Mouse (Mus musculus): Measurements from ENCODE around the gene Rbbp9. TPM values are rescaled to one million over a fixed set of nuclear protein-coding genes. Genes with fewer than 3 reads are reported as not detected.
A peak's percentile ranks its signal among the peaks of the same experiment; 100 is the strongest.

The Rbbp9 gene
- polyA plus RNA-seq, 1 experiment from 2014 or later = 65.3 TPM

GRCm38 (mm10) chr2:144553905-144554304, 3.2 kb upstream of the Rbbp9 start:
- Histone ChIP-seq H3K36me3 (ENCODE audit: control insufficient read depth, insufficient read depth, low read length) (no peaks in the 10 kb centered on the region), H3K4me3 (ENCODE audit: low read length) (no peak overlapping the region), H3K9ac (ENCODE audit: low read length) (no peak overlapping the region), H3K4me1 (replicated peaks; ENCODE audit: control insufficient read depth, insufficient read depth, low read length) (peaks cover 14% of the 10 kb centered on the region), H3K27me3 (ENCODE audit: control insufficient read depth, insufficient read depth, low read depth, low read length) (no peaks in the 10 kb centered on the region), H3K27ac (ENCODE audit: low read length) (no peak overlapping the region), H3K4me2 (ENCODE audit: low read depth, low read length) (no peak overlapping the region), H3K9me3 (ENCODE audit: control insufficient read depth, low read length) (no peaks in the 10 kb centered on the region)
- 92% methylated on average over 3 of the region's 3 CpGs for WGBS
- ATAC-seq (ENCODE audit: low read depth) = no peak

DNA sequence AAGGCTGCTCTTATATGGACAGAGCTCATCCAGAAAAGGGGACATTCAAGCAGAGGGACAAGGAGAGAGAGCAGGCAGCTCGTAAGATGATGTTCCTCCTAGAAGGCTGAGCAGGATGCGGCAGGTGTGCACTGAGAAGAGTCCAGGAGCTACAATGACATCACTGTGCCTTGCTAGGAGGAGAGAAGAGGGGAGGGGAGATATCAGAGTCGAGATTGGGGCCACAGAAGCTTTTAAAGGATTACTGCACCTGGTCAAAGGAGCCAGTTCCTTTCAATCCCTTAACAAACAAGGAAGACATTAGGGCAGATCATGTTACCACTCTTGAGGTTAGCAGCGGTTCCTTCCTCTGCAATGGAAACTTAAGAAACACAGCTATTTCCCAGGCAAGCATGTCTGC, 3.1 kb downstream of the Rbbp9 start:
- Histone ChIP-seq H3K27ac (ENCODE audit: low read length) (no peak overlapping the region), H3K36me3 (ENCODE audit: control insufficient read depth, insufficient read depth, low read length) (peaks cover 14% of the 10 kb centered on the region), H3K4me1 (replicated peaks; ENCODE audit: control insufficient read depth, insufficient read depth, low read length) (peaks cover 4% of the 10 kb centered on the region; the same call in 1 of the 2 replicates), H3K4me2 (ENCODE audit: low read depth, low read length) (no peak overlapping the region), H3K9ac (ENCODE audit: low read length) (no peak overlapping the region), H3K27me3 (ENCODE audit: control insufficient read depth, insufficient read depth, low read depth, low read length) (no peaks in the 10 kb centered on the region), H3K4me3 (ENCODE audit: low read length) (no peak overlapping the region), H3K9me3 (ENCODE audit: control insufficient read depth, low read length) (no peaks in the 10 kb centered on the region)
- 51% methylated on average over 4 of the region's 4 CpGs for WGBS
- ATAC-seq (ENCODE audit: low read depth) = no peak

DNA sequence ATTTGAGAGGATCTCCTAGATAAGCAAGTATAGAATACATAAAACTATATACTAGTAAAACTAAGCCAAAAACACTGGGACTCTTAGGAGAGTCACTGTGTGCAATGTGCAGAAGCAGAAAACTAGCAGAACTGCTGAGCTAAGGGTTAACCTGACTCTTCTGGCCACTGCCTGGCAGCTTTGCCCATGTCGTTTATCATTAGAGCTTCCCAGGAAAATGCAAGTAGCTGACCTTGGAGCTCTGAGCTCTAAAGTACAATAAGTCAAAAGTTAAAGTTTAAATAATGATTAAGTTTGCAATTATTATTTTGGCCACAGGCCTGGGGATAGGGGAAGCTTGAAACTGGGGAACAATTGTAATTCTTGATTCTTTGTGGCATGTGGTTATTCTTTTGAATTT, 5.2 kb downstream of the Rbbp9 start:
- H3K9ac ChIP-seq (ENCODE audit: low read length) = no peak overlapping the region
- peaks cover 19% of the 10 kb centered on the region for H3K36me3 ChIP-seq (ENCODE audit: control insufficient read depth, insufficient read depth, low read length)
- H3K27ac ChIP-seq (ENCODE audit: low read length) = no peak overlapping the region
- H3K4me3 ChIP-seq (ENCODE audit: low read length) = no peak overlapping the region
- no peak overlapping the region for H3K4me2 ChIP-seq (ENCODE audit: low read depth, low read length)
- peaks cover 4% of the 10 kb centered on the region; the same call in 1 of the 2 replicates for H3K4me1 ChIP-seq (replicated peaks; ENCODE audit: control insufficient read depth, insufficient read depth, low read length)
- no peak for ATAC-seq (ENCODE audit: low read depth)
- no peaks in the 10 kb centered on the region for H3K9me3 ChIP-seq (ENCODE audit: control insufficient read depth, low read length)
- H3K27me3 ChIP-seq (ENCODE audit: control insufficient read depth, insufficient read depth, low read depth, low read length) = no peaks in the 10 kb centered on the region
- 37% methylated on average over 1 of the region's 1 CpGs for WGBS

DNA sequence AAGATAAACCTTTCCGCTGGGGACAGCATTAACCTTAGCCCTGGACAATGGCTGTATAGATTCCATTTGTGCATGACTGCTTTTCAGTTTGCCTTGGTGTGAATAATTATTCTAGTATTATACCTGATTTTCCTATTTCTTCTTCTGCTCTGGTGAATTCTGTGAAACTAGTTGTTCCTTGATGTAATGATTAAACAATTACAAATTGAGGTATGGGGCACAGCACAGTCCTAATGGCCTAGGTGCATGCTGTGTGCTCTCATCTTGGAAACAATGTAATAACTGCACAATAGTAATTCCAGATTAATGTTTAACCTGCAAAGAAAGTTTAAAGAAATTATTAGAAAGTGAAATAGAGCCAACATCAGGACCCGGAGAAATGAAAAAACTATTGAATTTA, 5.6 kb downstream of the Rbbp9 start:
- no peak overlapping the region for H3K9ac ChIP-seq (ENCODE audit: low read length)
- no peak overlapping the region for H3K27ac ChIP-seq (ENCODE audit: low read length)
- H3K4me2 ChIP-seq (ENCODE audit: low read depth, low read length) = no peak overlapping the region
- 91% methylated on average over 2 of the region's 2 CpGs for WGBS
- H3K4me1 ChIP-seq (replicated peaks; ENCODE audit: control insufficient read depth, insufficient read depth, low read length) = peaks cover 3% of the 10 kb centered on the region; the same call in 1 of the 2 replicates
- ATAC-seq (ENCODE audit: low read depth) = no peak
- H3K4me3 ChIP-seq (ENCODE audit: low read length) = no peak overlapping the region
- no peaks in the 10 kb centered on the region for H3K27me3 ChIP-seq (ENCODE audit: control insufficient read depth, insufficient read depth, low read depth, low read length)
- peaks cover 20% of the 10 kb centered on the region for H3K36me3 ChIP-seq (ENCODE audit: control insufficient read depth, insufficient read depth, low read length)
- H3K9me3 ChIP-seq (ENCODE audit: control insufficient read depth, low read length) = no peaks in the 10 kb centered on the region

- WGBS = 58% methylated on average over 6 of the region's 6 CpGs
- Histone ChIP-seq H3K4me2 (ENCODE audit: low read depth, low read length) (no peak overlapping the region), H3K27ac (ENCODE audit: low read length) (peak overlapping the region; percentile 40; the same call in 1 of the 2 replicates)
Observed at GRCm38 (mm10) chr2:144544630-144545029, 6.0 kb downstream of the Rbbp9 start.

GRCm38 (mm10) chr2:144543670-144544069, 7.0 kb downstream of the Rbbp9 start:
- H3K27ac ChIP-seq (ENCODE audit: low read length) = no peak overlapping the region
- WGBS = 85% methylated on average over 6 of the region's 6 CpGs

More at GRCm38 (mm10) chr2:144544630-144545029, 6.0 kb downstream of the Rbbp9 start:
- Histone ChIP-seq H3K36me3 (ENCODE audit: control insufficient read depth, insufficient read depth, low read length) (peaks cover 24% of the 10 kb centered on the region), H3K27me3 (ENCODE audit: control insufficient read depth, insufficient read depth, low read depth, low read length) (no peaks in the 10 kb centered on the region), H3K9me3 (ENCODE audit: control insufficient read depth, low read length) (no peaks in the 10 kb centered on the region), H3K9ac (ENCODE audit: low read length) (no peak overlapping the region), H3K4me3 (ENCODE audit: low read length) (no peak overlapping the region), H3K4me1 (replicated peaks; ENCODE audit: control insufficient read depth, insufficient read depth, low read length) (no peaks in the 10 kb centered on the region; the same call in 1 of the 2 replicates)
- peak; percentile 87 for ATAC-seq (ENCODE audit: low read depth)

DNA sequence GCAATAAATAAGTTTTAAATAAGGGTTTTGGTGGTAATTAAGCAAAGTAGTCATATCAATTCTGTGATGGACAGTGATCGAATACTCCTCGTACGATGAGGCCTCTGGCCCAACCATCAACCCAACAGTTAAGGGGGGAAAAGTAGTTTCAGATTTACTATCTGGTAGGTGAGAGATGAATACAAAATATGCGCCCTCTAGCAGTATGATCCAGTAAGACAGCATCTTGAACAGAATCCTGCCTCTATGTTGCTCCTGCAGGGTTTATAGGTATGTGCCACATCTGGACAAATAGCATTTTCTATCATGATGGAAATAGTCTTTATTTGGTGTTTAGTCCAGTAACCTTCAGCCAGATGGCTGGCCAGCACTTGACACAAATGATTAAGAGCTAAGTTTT, 9.4 kb downstream of the Rbbp9 start:
- no peak overlapping the region for H3K9ac ChIP-seq (ENCODE audit: low read length)
- H3K4me1 ChIP-seq (replicated peaks; ENCODE audit: control insufficient read depth, insufficient read depth, low read length) = no peaks in the 10 kb centered on the region
- H3K4me2 ChIP-seq (ENCODE audit: low read depth, low read length) = no peak overlapping the region
- 84% methylated on average over 4 of the region's 4 CpGs for whole genome bisulfite sequencing
- no peak for ATAC-seq (ENCODE audit: low read depth)
- no peaks in the 10 kb centered on the region for H3K27me3 ChIP-seq (ENCODE audit: control insufficient read depth, insufficient read depth, low read depth, low read length)
- H3K36me3 ChIP-seq (ENCODE audit: control insufficient read depth, insufficient read depth, low read length) = peaks cover 44% of the 10 kb centered on the region
- H3K9me3 ChIP-seq (ENCODE audit: control insufficient read depth, low read length) = no peaks in the 10 kb centered on the region
- H3K4me3 ChIP-seq (ENCODE audit: low read length) = no peak overlapping the region
- no peak overlapping the region for H3K27ac ChIP-seq (ENCODE audit: low read length)

More at GRCm38 (mm10) chr2:144543670-144544069, 7.0 kb downstream of the Rbbp9 start:
- no peak overlapping the region for H3K9ac ChIP-seq (ENCODE audit: low read length)
- H3K27me3 ChIP-seq (ENCODE audit: control insufficient read depth, insufficient read depth, low read depth, low read length) = no peaks in the 10 kb centered on the region
- no peak for ATAC-seq (ENCODE audit: low read depth)
- H3K4me3 ChIP-seq (ENCODE audit: low read length) = no peak overlapping the region
- no peaks in the 10 kb centered on the region for H3K4me1 ChIP-seq (replicated peaks; ENCODE audit: control insufficient read depth, insufficient read depth, low read length)
- no peaks in the 10 kb centered on the region for H3K9me3 ChIP-seq (ENCODE audit: control insufficient read depth, low read length)
- no peak overlapping the region for H3K4me2 ChIP-seq (ENCODE audit: low read depth, low read length)
- peaks cover 31% of the 10 kb centered on the region for H3K36me3 ChIP-seq (ENCODE audit: control insufficient read depth, insufficient read depth, low read length)

DNA sequence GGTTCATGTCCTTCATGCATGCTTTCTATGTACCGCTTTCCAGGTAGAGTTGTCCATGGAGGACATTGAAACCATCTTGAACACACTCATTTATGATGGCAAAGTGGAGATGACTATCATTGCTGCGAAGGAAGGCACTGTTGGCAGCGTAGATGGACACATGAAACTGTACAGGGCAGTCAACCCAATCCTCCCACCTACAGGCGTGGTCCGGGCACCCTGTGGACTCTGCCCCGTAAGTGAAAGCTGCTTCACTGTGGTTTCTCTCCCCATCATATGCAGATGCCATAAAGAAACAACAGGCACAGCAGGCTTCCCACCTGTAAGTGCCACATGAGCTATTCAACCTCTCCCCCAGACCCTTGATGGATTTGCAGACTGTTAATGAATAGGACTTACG, 13.5 kb downstream of the Rbbp9 start:
- peaks cover 2% of the 10 kb centered on the region; the same call in 1 of the 2 replicates for H3K9me3 ChIP-seq (ENCODE audit: control insufficient read depth, low read length)
- no peak overlapping the region for H3K4me2 ChIP-seq (ENCODE audit: low read depth, low read length)
- ATAC-seq (ENCODE audit: low read depth) = no peak
- H3K4me1 ChIP-seq (replicated peaks; ENCODE audit: control insufficient read depth, insufficient read depth, low read length) = no peaks in the 10 kb centered on the region
- peaks cover 64% of the 10 kb centered on the region for H3K36me3 ChIP-seq (ENCODE audit: control insufficient read depth, insufficient read depth, low read length)
- H3K9ac ChIP-seq (ENCODE audit: low read length) = no peak overlapping the region
- no peaks in the 10 kb centered on the region for H3K27me3 ChIP-seq (ENCODE audit: control insufficient read depth, insufficient read depth, low read depth, low read length)
- no peak overlapping the region for H3K4me3 ChIP-seq (ENCODE audit: low read length)
- H3K27ac ChIP-seq (ENCODE audit: low read length) = no peak overlapping the region
- 94% methylated on average over 7 of the region's 7 CpGs for WGBS

DNA sequence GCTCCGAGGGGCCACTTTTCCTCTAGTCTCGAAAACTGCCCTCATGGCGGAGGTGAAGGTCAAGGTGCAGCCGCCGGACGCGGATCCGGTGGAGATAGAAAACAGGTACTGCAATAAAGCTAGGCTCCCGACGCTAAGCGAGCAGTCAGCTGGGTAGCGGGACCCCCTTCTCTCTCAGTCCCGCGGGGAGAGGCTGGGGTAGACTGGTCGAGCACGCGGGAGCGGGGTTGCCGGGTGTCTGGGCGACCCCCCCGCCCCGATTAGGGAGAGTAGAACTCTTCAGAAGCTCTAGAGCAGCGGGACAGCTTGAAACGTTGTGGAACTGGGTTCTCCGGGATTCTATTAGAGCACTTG, 22.9 kb downstream of the Rbbp9 start:
- peak overlapping the region; percentile 95 for H3K9ac ChIP-seq (ENCODE audit: low read length)
- no peaks in the 10 kb centered on the region; the same call in 1 of the 2 replicates for H3K27me3 ChIP-seq (ENCODE audit: control insufficient read depth, insufficient read depth, low read depth, low read length)
- peaks cover 7% of the 10 kb centered on the region for H3K36me3 ChIP-seq (ENCODE audit: control insufficient read depth, insufficient read depth, low read length)
- peaks cover 11% of the 10 kb centered on the region for H3K4me1 ChIP-seq (replicated peaks; ENCODE audit: control insufficient read depth, insufficient read depth, low read length)
- peak; percentile 44 for ATAC-seq (ENCODE audit: low read depth)
- no peaks in the 10 kb centered on the region for H3K9me3 ChIP-seq (ENCODE audit: control insufficient read depth, low read length)
- H3K27ac ChIP-seq (ENCODE audit: low read length) = peak overlapping the region; percentile 86
- peak overlapping the region; percentile 99 for H3K4me3 ChIP-seq (ENCODE audit: low read length)
- whole genome bisulfite sequencing = 0% methylated on average over 25 of the region's 25 CpGs
- peak overlapping the region; percentile 93 for H3K4me2 ChIP-seq (ENCODE audit: low read depth, low read length)

All from lung, embryonic 16.5 days (tissue).